Mouse (Mus musculus): ENCODE measurements around the gene Bean1. TPM values are rescaled to one million over a fixed set of nuclear protein-coding genes. Genes with fewer than 3 reads are reported as not detected.

Gene Bean1
- polyA plus RNA-seq, 1 experiment, result 0.51 TPM

DNA sequence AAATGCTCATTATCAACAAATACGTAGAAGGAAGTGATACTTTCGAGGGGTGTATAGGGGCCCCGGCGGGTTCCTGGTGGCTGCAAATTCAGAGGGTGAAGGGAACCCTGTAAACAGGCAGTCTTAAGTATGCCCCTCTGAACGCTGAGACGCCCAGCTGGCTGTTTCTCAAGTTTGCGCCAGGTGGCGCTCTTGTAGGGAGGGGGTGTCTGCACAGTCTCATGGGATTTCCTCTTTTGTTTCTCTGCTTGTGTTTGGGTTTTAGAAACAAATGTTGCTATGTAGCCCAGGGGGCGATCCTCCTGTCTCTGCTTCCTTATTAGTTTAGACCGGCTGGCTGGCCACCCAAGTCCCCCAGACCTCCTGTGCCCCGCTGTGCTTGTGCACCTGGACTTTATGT lies 48.8 kb downstream of the Bean1 start:
- TF ChIP-seq EP300 (IDR thresholded peaks at IDR 0.05; ENCODE audit: insufficient read depth, low read depth, low read length), result no peak
- peak; percentile 75 for TF ChIP-seq CTCF (IDR thresholded peaks at IDR 0.05; ENCODE audit: low read depth, low read length)
- TF ChIP-seq POLR2A (IDR thresholded peaks at IDR 0.05; ENCODE audit: insufficient read depth, low read length), result no peak
- Histone ChIP-seq H3K4me1 (ENCODE audit: control insufficient read depth, insufficient read depth, low read length) (no peaks in the 10 kb centered on the region), H3K36me3 (ENCODE audit: control insufficient read depth, insufficient read depth, low read length, poor library complexity, severe bottlenecking) (no peaks in the 10 kb centered on the region), H3K4me3 (ENCODE audit: low read depth, low read length) (peak overlapping the region; percentile 10; the same call in 1 of the 2 replicates), H3K9ac (ENCODE audit: low read depth, poor library complexity, severe bottlenecking) (peak overlapping the region; percentile 51), H3K27me3 (ENCODE audit: control insufficient read depth, insufficient read depth, low read length, poor library complexity, severe bottlenecking) (no peaks in the 10 kb centered on the region), H3K9me3 (replicated peaks; ENCODE audit: control insufficient read depth, insufficient read depth, low read length, poor library complexity, severe bottlenecking) (0 out of 2 replicates have a peak, but pooled peaks cover under 1% of the 10 kb centered on the region), H3K27ac (ENCODE audit: insufficient read depth, low read length) (no peak overlapping the region)

DNA sequence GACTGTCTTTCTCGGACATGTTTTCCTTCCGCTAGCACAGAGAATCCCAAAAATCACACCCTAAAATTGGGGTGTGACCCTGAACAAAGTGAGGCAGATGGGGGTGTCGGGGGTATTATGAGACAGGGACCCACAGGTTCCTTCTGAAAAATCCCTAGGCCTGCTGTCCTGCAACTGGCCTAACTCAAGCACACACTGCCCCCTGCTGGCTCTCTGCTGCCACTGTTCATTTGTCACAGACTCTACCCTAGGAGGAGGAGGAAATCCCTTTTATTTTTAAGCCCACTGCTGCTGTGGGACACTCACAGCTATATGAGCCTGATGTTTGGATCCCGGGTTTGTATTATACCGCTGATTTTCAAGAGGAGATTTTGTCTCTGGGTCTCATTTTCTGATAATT lies 49.6 kb downstream of the Bean1 start:
- H3K9me3 ChIP-seq (replicated peaks; ENCODE audit: control insufficient read depth, insufficient read depth, low read length, poor library complexity, severe bottlenecking), result 0 out of 2 replicates have a peak, but pooled peaks cover 2% of the 10 kb centered on the region
- H3K4me1 ChIP-seq (ENCODE audit: control insufficient read depth, insufficient read depth, low read length), result no peaks in the 10 kb centered on the region
- H3K27me3 ChIP-seq (ENCODE audit: control insufficient read depth, insufficient read depth, low read length, poor library complexity, severe bottlenecking), result no peaks in the 10 kb centered on the region
- H3K9ac ChIP-seq (ENCODE audit: low read depth, poor library complexity, severe bottlenecking), result no peak overlapping the region
- H3K4me3 ChIP-seq (ENCODE audit: low read depth, low read length), result no peak overlapping the region
- H3K36me3 ChIP-seq (ENCODE audit: control insufficient read depth, insufficient read depth, low read length, poor library complexity, severe bottlenecking), result no peaks in the 10 kb centered on the region
- TF ChIP-seq CTCF (IDR thresholded peaks at IDR 0.05; ENCODE audit: low read depth, low read length) (peak; percentile 96), EP300 (IDR thresholded peaks at IDR 0.05; ENCODE audit: insufficient read depth, low read depth, low read length) (no peak), POLR2A (IDR thresholded peaks at IDR 0.05; ENCODE audit: insufficient read depth, low read length) (no peak)
- H3K27ac ChIP-seq (ENCODE audit: insufficient read depth, low read length), result no peak overlapping the region

DNA sequence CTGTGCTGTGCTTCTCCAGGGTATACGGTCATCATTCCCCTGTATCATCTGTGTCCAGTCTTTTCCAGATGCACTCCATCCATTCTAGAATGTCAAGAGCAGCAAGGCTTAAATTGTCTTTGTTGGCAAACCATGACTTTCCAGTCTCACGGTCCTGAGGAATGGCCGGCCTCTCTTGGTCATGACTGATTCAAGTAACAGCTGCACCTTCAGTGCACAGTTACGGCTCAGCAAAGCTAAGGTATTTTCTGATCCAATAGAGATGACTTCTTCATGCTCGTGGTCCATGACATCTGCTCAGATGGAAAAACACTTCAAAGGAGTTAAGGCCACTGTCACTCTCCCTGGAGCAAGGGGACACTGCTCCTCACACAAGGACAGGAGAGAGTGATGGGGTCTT lies 56.8 kb downstream of the Bean1 start:
- Histone ChIP-seq H3K36me3 (ENCODE audit: control insufficient read depth, insufficient read depth, low read length, poor library complexity, severe bottlenecking) (peaks cover 20% of the 10 kb centered on the region), H3K4me1 (ENCODE audit: control insufficient read depth, insufficient read depth, low read length) (no peaks in the 10 kb centered on the region), H3K27me3 (ENCODE audit: control insufficient read depth, insufficient read depth, low read length, poor library complexity, severe bottlenecking) (no peaks in the 10 kb centered on the region), H3K9me3 (replicated peaks; ENCODE audit: control insufficient read depth, insufficient read depth, low read length, poor library complexity, severe bottlenecking) (0 out of 2 replicates have a peak, but pooled peaks cover 2% of the 10 kb centered on the region), H3K27ac (ENCODE audit: insufficient read depth, low read length) (no peak overlapping the region), H3K9ac (ENCODE audit: low read depth, poor library complexity, severe bottlenecking) (no peak overlapping the region), H3K4me3 (ENCODE audit: low read depth, low read length) (no peak overlapping the region)
- TF ChIP-seq CTCF (IDR thresholded peaks at IDR 0.05; ENCODE audit: low read depth, low read length) (no peak), EP300 (IDR thresholded peaks at IDR 0.05; ENCODE audit: insufficient read depth, low read depth, low read length) (no peak), POLR2A (IDR thresholded peaks at IDR 0.05; ENCODE audit: insufficient read depth, low read length) (no peak)

DNA sequence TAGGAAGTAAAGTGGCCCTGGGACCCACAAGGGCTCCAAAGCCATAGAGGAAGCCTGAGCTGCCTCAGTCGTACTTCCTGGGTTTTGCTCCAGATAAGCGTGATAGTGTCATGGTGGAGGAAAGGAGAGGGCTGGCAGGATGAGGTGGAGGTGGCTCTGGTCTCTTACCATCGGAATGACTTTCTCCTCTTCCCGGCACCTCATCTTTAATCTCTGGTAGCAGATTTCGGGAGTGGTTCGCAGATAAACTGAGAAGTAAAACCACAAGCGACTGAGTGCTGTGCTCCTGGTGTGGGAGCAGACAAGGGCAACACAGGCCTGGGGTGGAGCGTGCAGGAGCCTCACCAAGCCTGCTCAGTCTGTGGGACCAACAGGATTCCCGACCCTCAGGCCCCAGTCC lies 60.1 kb downstream of the Bean1 start:
- TF ChIP-seq CTCF (IDR thresholded peaks at IDR 0.05; ENCODE audit: low read depth, low read length), result no peak
- no peak for TF ChIP-seq EP300 (IDR thresholded peaks at IDR 0.05; ENCODE audit: insufficient read depth, low read depth, low read length)
- no peak for TF ChIP-seq POLR2A (IDR thresholded peaks at IDR 0.05; ENCODE audit: insufficient read depth, low read length)
- Histone ChIP-seq H3K27ac (ENCODE audit: insufficient read depth, low read length) (no peak overlapping the region), H3K36me3 (ENCODE audit: control insufficient read depth, insufficient read depth, low read length, poor library complexity, severe bottlenecking) (peaks cover 22% of the 10 kb centered on the region), H3K4me3 (ENCODE audit: low read depth, low read length) (no peak overlapping the region), H3K9me3 (replicated peaks; ENCODE audit: control insufficient read depth, insufficient read depth, low read length, poor library complexity, severe bottlenecking) (no peaks in the 10 kb centered on the region), H3K4me1 (ENCODE audit: control insufficient read depth, insufficient read depth, low read length) (no peaks in the 10 kb centered on the region), H3K9ac (ENCODE audit: low read depth, poor library complexity, severe bottlenecking) (no peak overlapping the region), H3K27me3 (ENCODE audit: control insufficient read depth, insufficient read depth, low read length, poor library complexity, severe bottlenecking) (no peaks in the 10 kb centered on the region)

DNA sequence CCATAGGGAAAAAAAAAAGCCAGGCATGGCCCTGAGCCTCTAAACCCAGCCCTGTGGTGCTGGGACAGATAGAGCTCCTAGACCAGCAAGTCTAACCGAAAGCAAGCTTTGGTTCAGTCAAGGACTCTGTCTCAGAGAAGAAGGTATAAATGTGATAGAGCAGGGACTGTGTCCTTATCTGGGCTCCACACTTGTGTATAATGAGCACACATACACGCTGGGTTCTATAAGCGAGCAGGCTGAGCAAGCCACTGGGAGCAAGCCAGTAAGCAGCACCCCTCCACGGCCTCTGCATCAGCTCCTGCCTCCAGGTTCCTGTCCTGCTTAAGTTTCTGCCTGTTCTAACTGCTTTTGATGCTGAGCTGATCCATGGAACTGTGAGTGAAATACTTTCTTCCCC lies 61.8 kb downstream of the Bean1 start:
- H3K36me3 ChIP-seq (ENCODE audit: control insufficient read depth, insufficient read depth, low read length, poor library complexity, severe bottlenecking), result peaks cover 18% of the 10 kb centered on the region
- no peak overlapping the region for H3K27ac ChIP-seq (ENCODE audit: insufficient read depth, low read length)
- H3K4me3 ChIP-seq (ENCODE audit: low read depth, low read length), result no peak overlapping the region
- H3K9me3 ChIP-seq (replicated peaks; ENCODE audit: control insufficient read depth, insufficient read depth, low read length, poor library complexity, severe bottlenecking), result no peaks in the 10 kb centered on the region
- no peaks in the 10 kb centered on the region for H3K4me1 ChIP-seq (ENCODE audit: control insufficient read depth, insufficient read depth, low read length)
- TF ChIP-seq CTCF (IDR thresholded peaks at IDR 0.05; ENCODE audit: low read depth, low read length) (no peak), POLR2A (IDR thresholded peaks at IDR 0.05; ENCODE audit: insufficient read depth, low read length) (no peak), EP300 (IDR thresholded peaks at IDR 0.05; ENCODE audit: insufficient read depth, low read depth, low read length) (no peak)
- H3K27me3 ChIP-seq (ENCODE audit: control insufficient read depth, insufficient read depth, low read length, poor library complexity, severe bottlenecking), result no peaks in the 10 kb centered on the region
- no peak overlapping the region for H3K9ac ChIP-seq (ENCODE audit: low read depth, poor library complexity, severe bottlenecking)

DNA sequence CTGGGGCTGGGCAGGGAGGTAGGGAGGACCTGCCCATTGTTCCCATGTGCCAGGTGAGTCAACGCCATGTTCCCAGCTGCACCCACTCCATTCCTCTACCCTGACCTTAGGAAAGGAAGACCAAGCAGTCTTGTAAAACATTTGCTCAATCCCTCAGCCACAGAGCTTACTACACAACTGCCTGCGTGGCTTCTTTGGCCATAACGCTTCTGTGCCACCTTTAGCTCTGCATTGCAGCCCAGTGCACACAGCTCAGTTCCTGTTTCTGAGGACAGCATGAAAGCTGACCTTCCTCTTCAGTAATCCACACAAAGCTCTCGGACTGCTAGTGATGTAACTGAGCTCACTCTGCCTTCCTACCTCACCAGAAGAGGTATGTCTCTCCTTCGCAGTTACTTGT lies 62.7 kb downstream of the Bean1 start:
- no peak overlapping the region for H3K4me3 ChIP-seq (ENCODE audit: low read depth, low read length)
- no peak for TF ChIP-seq POLR2A (IDR thresholded peaks at IDR 0.05; ENCODE audit: insufficient read depth, low read length)
- H3K27ac ChIP-seq (ENCODE audit: insufficient read depth, low read length), result no peak overlapping the region
- H3K9ac ChIP-seq (ENCODE audit: low read depth, poor library complexity, severe bottlenecking), result no peak overlapping the region
- H3K4me1 ChIP-seq (ENCODE audit: control insufficient read depth, insufficient read depth, low read length), result no peaks in the 10 kb centered on the region
- peaks cover 15% of the 10 kb centered on the region for H3K36me3 ChIP-seq (ENCODE audit: control insufficient read depth, insufficient read depth, low read length, poor library complexity, severe bottlenecking)
- H3K27me3 ChIP-seq (ENCODE audit: control insufficient read depth, insufficient read depth, low read length, poor library complexity, severe bottlenecking), result no peaks in the 10 kb centered on the region
- no peaks in the 10 kb centered on the region for H3K9me3 ChIP-seq (replicated peaks; ENCODE audit: control insufficient read depth, insufficient read depth, low read length, poor library complexity, severe bottlenecking)
